Mouse (Mus musculus) embryonic fibroblast, embryonic 13.5 days (primary cell): ENCODE measurements around the gene Ncln. TPM values are rescaled to one million over a fixed set of nuclear protein-coding genes. Genes with fewer than 3 reads are reported as not detected.

Experiments used
- H3K27ac ChIP-seq: 2 replicates; pipeline ENCODE4 v1.5.1; 2012; ENCODE audit warnings: low read length, control low read depth, inconsistent platforms; ENCODE audit not compliant: insufficient read depth
- H3K4me1 ChIP-seq: 2 replicates; pipeline ENCODE4 v1.6.1; 2011; ENCODE audit warnings: low read length; ENCODE audit not compliant: control insufficient read depth, insufficient read depth
- H3K4me3 ChIP-seq: 2 replicates; pipeline ENCODE4 v1.5.1; 2011; ENCODE audit warnings: mild to moderate bottlenecking, control low read depth, low read length; ENCODE audit not compliant: insufficient read depth
- CTCF ChIP-seq: IDR thresholded peaks from 2 replicates; pipeline ENCODE4 v1.5.1; 2011; ENCODE audit warnings: mild to moderate bottlenecking, control low read depth, low read length, moderate library complexity, borderline replicate concordance; ENCODE audit not compliant: insufficient read depth
- POLR2A ChIP-seq: IDR thresholded peaks from 2 replicates; pipeline ENCODE4 v1.6.1; 2011; ENCODE audit warnings: low read depth, mild to moderate bottlenecking, control low read depth, low read length, moderate library complexity
- polyA plus RNA-seq: library from polyadenylated mRNA; stranded (reverse); fragments of >200 nt; gene quantifications from 2 replicates; pipeline ENCODE4 v1.2.4, GENCODE M21; 2011; ENCODE audit warnings: low read depth; ENCODE audit not compliant: missing spikeins, insufficient read length

The Ncln gene
- polyA plus RNA-seq, 1 experiment, result 62.8 TPM

- H3K4me3 ChIP-seq, result no peak overlapping the region
- TF ChIP-seq CTCF (no peak), POLR2A (no peak)
- no peaks in the 10 kb centered on the region for H3K4me1 ChIP-seq
- no peak overlapping the region for H3K27ac ChIP-seq
These were observed 3.5 kb downstream of the Ncln start for GRCm38 (mm10) chr10:81492606-81493240.

GRCm38 (mm10) chr10:81491018-81491417 is 5.2 kb downstream of the Ncln start:
- H3K4me1 ChIP-seq, result no peaks in the 10 kb centered on the region
- H3K27ac ChIP-seq, result no peak overlapping the region
- H3K4me3 ChIP-seq, result no peak overlapping the region
- TF ChIP-seq POLR2A, result no peak
- no peak for TF ChIP-seq CTCF

- Histone ChIP-seq H3K4me1 (no peaks in the 10 kb centered on the region), H3K4me3 (no peak overlapping the region), H3K27ac (no peak overlapping the region)
- TF ChIP-seq CTCF, result no peak
- TF ChIP-seq POLR2A, result no peak
These were observed 6.3 kb downstream of the Ncln start for GRCm38 (mm10) chr10:81489941-81490340.

GRCm38 (mm10) chr10:81488081-81488480 is 8.1 kb downstream of the Ncln start:
- Histone ChIP-seq H3K4me3 (no peak overlapping the region), H3K4me1 (no peaks in the 10 kb centered on the region), H3K27ac (no peak overlapping the region)
- TF ChIP-seq CTCF (no peak), POLR2A (no peak)

- Histone ChIP-seq H3K4me1 (no peaks in the 10 kb centered on the region), H3K27ac (no peak overlapping the region), H3K4me3 (no peak overlapping the region)
- TF ChIP-seq CTCF (no peak), POLR2A (no peak)
These were observed 9.7 kb downstream of the Ncln start for GRCm38 (mm10) chr10:81486496-81486895.

- no peak for TF ChIP-seq CTCF
- no peak for TF ChIP-seq POLR2A
- Histone ChIP-seq H3K27ac (no peak overlapping the region), H3K4me1 (no peaks in the 10 kb centered on the region), H3K4me3 (no peak overlapping the region)
These were observed 10.6 kb downstream of the Ncln start for GRCm38 (mm10) chr10:81485479-81486018.

- Histone ChIP-seq H3K4me1 (no peaks in the 10 kb centered on the region), H3K27ac (no peak overlapping the region), H3K4me3 (no peak overlapping the region)
- TF ChIP-seq CTCF (no peak), POLR2A (no peak)
These were observed 11.1 kb downstream of the Ncln start for GRCm38 (mm10) chr10:81485060-81485449.

GRCm38 (mm10) chr10:81484441-81485059 is 11.6 kb downstream of the Ncln start:
- H3K27ac ChIP-seq, result no peak overlapping the region
- no peak overlapping the region for H3K4me3 ChIP-seq
- no peak for TF ChIP-seq CTCF
- no peak for TF ChIP-seq POLR2A
- no peaks in the 10 kb centered on the region for H3K4me1 ChIP-seq

- Histone ChIP-seq H3K27ac (no peak overlapping the region), H3K4me1 (no peaks in the 10 kb centered on the region), H3K4me3 (no peak overlapping the region)
- TF ChIP-seq CTCF (peak; percentile 36; the same call in 1 of the 2 replicates), POLR2A (no peak)
These were observed 12.2 kb downstream of the Ncln start for GRCm38 (mm10) chr10:81483983-81484382.

GRCm38 (mm10) chr10:81482533-81482889 is 13.7 kb downstream of the Ncln start, which contains the start of gene Celf5:
Celf5 (minus strand) TSS chr10:81482709.
- no peaks in the 10 kb centered on the region for H3K4me1 ChIP-seq
- H3K4me3 ChIP-seq, result peak within 1 kb of the TSS; percentile 51
- no peak within 1 kb of the TSS for H3K27ac ChIP-seq
- TF ChIP-seq POLR2A (no peak), CTCF (peak; percentile 32; the same call in 1 of the 2 replicates)
